In genomic region chr19:43916586-43917405, GRCm38 (mm10) we compare ENCODE assay signal across 8 mouse cellular contexts. TPM values are rescaled to one million over a fixed set of nuclear protein-coding genes. Genes with fewer than 3 reads are reported as not detected.
DNase-seq lines count a peak whose midpoint lies in the region; ATAC-seq and TF ChIP-seq lines count a peak whose summit lies in the region.

No protein-coding gene starts in this region.

- no peaks in the 10 kb centered on the region for H3K9me3 ChIP-seq in intestine, embryonic 14.5 days (ENCODE audit: control insufficient read depth, low read length)
- H3K9me3 ChIP-seq in kidney, embryonic 16.5 days (ENCODE audit: low read length) = no peaks in the 10 kb centered on the region
- no peaks in the 10 kb centered on the region for H3K9me3 ChIP-seq in midbrain, postnatal 0 days (ENCODE audit: low read length)

- peak; percentile 89 for ATAC-seq in intestine, embryonic 14.5 days (replicated peaks; ENCODE audit: low FRiP score, low TSS enrichment, low read depth)
- peak; percentile 57; the same call in 1 of the 2 replicates for ATAC-seq in megakaryocyte-erythroid progenitor cell, adult 5-6 weeks (replicated peaks; ENCODE audit: low FRiP score, low TSS enrichment, poor library complexity, severe bottlenecking)
- no peak for ATAC-seq in kidney, embryonic 16.5 days (ENCODE audit: low FRiP score, low TSS enrichment)
- ATAC-seq in midbrain, postnatal 0 days (ENCODE audit: low FRiP score) = no peak

- 56% methylated on average over 21 of the region's 21 CpGs for whole genome bisulfite sequencing in intestine, embryonic 14.5 days
- WGBS in kidney, embryonic 16.5 days = 60% methylated on average over 21 of the region's 21 CpGs
- WGBS in midbrain, postnatal 0 days = 73% methylated on average over 21 of the region's 21 CpGs

- peak; percentile 58 for DNase-seq in adrenal gland, postnatal 14 days
- no peak for DNase-seq in adrenal gland, postnatal 4 days (ENCODE audit: low spot score in 2 of 2)
- DNase-seq in NIH3T3 (ENCODE audit: low read depth) = peak; percentile 97
- peak; percentile 67 for DNase-seq in intestine, embryonic 14.5 days (ENCODE audit: low spot score)
- no peak for DNase-seq in frontal cortex, adult 2 months (ENCODE audit: extremely low spot score in 1 of 2, low spot score in 1 of 2)
- no peak for DNase-seq in midbrain, postnatal 0 days (ENCODE audit: low spot score)

- no peaks in the 10 kb centered on the region for H3K27me3 ChIP-seq in intestine, embryonic 14.5 days (replicated peaks; ENCODE audit: control insufficient read depth, insufficient read depth, low read length)
- H3K27me3 ChIP-seq in kidney, embryonic 16.5 days (ENCODE audit: insufficient read depth, low read length) = no peaks in the 10 kb centered on the region
- no peaks in the 10 kb centered on the region for H3K27me3 ChIP-seq in midbrain, postnatal 0 days (ENCODE audit: insufficient read depth, low read length)

- H3K36me3 ChIP-seq in intestine, embryonic 14.5 days (ENCODE audit: control insufficient read depth, insufficient read depth, low read length) = peaks cover 3% of the 10 kb centered on the region; the same call in 1 of the 2 replicates
- peaks cover 2% of the 10 kb centered on the region; the same call in 1 of the 2 replicates for H3K36me3 ChIP-seq in kidney, embryonic 16.5 days (ENCODE audit: insufficient read depth, low read length)
- 0 out of 2 replicates have a peak, but pooled peaks cover 2% of the 10 kb centered on the region for H3K36me3 ChIP-seq in midbrain, postnatal 0 days (ENCODE audit: insufficient read depth, low read length)

- H3K4me2 ChIP-seq in intestine, embryonic 14.5 days (ENCODE audit: low read length) = peak overlapping the region; percentile 20
- H3K4me2 ChIP-seq in kidney, embryonic 16.5 days (replicated peaks; ENCODE audit: low read depth, low read length) = no peak overlapping the region
- H3K4me2 ChIP-seq in midbrain, postnatal 0 days (ENCODE audit: low read depth, low read length, poor library complexity, severe bottlenecking) = no peak overlapping the region

- peak overlapping the region; percentile 4; the same call in 1 of the 2 replicates for H3K27ac ChIP-seq in intestine, embryonic 14.5 days (ENCODE audit: low read depth)
- H3K27ac ChIP-seq in kidney, embryonic 16.5 days (ENCODE audit: low read length) = no peak overlapping the region
- H3K27ac ChIP-seq in midbrain, postnatal 0 days (ENCODE audit: low read depth, low read length) = no peak overlapping the region

- TF ChIP-seq CTCF in midbrain, postnatal 0 days (IDR thresholded peaks at IDR 0.05) = no peak

- H3K9ac ChIP-seq in intestine, embryonic 14.5 days (ENCODE audit: low read length) = no peak overlapping the region
- no peak overlapping the region for H3K9ac ChIP-seq in kidney, embryonic 16.5 days (replicated peaks; ENCODE audit: low read length)
- no peak overlapping the region for H3K9ac ChIP-seq in midbrain, postnatal 0 days (replicated peaks; ENCODE audit: low read length, poor library complexity, severe bottlenecking)

- H3K4me3 ChIP-seq in intestine, embryonic 14.5 days (ENCODE audit: low read depth, low read length) = no peak overlapping the region
- no peak overlapping the region for H3K4me3 ChIP-seq in kidney, embryonic 16.5 days (ENCODE audit: low read length)
- H3K4me3 ChIP-seq in midbrain, postnatal 0 days (ENCODE audit: low read depth, low read length) = no peak overlapping the region

- peaks cover 15% of the 10 kb centered on the region for H3K4me1 ChIP-seq in intestine, embryonic 14.5 days (replicated peaks; ENCODE audit: control insufficient read depth, insufficient read depth, low read length)
- peaks cover 30% of the 10 kb centered on the region for H3K4me1 ChIP-seq in kidney, embryonic 16.5 days (ENCODE audit: insufficient read depth, low read length)
- H3K4me1 ChIP-seq in midbrain, postnatal 0 days (ENCODE audit: insufficient read depth, low read length) = no peaks in the 10 kb centered on the region

RNA-seq across cellular contexts. Expression of gene Dnmbp, which starts 23.2 kb away (rescaled TPM):
- total RNA-seq in adrenal gland, postnatal 14 days (2021) = 14.0 and 15.8 TPM in 2 replicates
- 10 to 100 TPM; 22.6 to 23.1 TPM for total RNA-seq in adrenal gland, postnatal 4 days (2021)
- polyA plus RNA-seq in intestine, embryonic 14.5 days (2014; fragmentation: Nextera tagmentation; extraction: Ambion mirVana) = 37.5 and 37.7 TPM in 2 replicates
- 2.1 and 5.0 TPM in 2 replicates for total RNA-seq in megakaryocyte-erythroid progenitor cell, adult 5-6 weeks (2014; fragmentation: Nextera tagmentation)
- total RNA-seq in megakaryocyte-erythroid progenitor cell, adult 5-6 weeks (2017) = 1.8 and 1.9 TPM in 2 replicates
- polyA plus RNA-seq in kidney, embryonic 16.5 days (2015; fragmentation: Nextera tagmentation; extraction: Ambion mirVana) = 25.4 and 28.6 TPM in 2 replicates
- polyA plus RNA-seq in frontal cortex, adult 2 months (2012; rRNA removed) = 10.8 and 11.4 TPM in 2 replicates
- total RNA-seq in midbrain, postnatal 0 days (2014; rRNA removed) = 11.7 and 15.7 TPM in 2 replicates
- polyA plus RNA-seq in midbrain, postnatal 0 days (2015; fragmentation: Nextera tagmentation; extraction: Ambion mirVana) = 5.6 and 5.9 TPM in 2 replicates

Comparison
In these comparisons a context has a peak if more than half of its experiments do, and no peak if none do; other contexts are left out.
1. DNase-seq: peak in adrenal gland, postnatal 14 days (single experiment), NIH3T3 (single experiment) and intestine, embryonic 14.5 days (single experiment); none in adrenal gland, postnatal 4 days (0 of 2), frontal cortex, adult 2 months (0 of 2) and midbrain, postnatal 0 days (single experiment).
2. ATAC-seq: peak in intestine, embryonic 14.5 days (single experiment) and megakaryocyte-erythroid progenitor cell, adult 5-6 weeks (single experiment); none in kidney, embryonic 16.5 days (single experiment) and midbrain, postnatal 0 days (single experiment).